Mouse (Mus musculus) hindbrain, embryonic 13.5 days (tissue): ENCODE data around the gene Olfr374. TPM values are rescaled to one million over a fixed set of nuclear protein-coding genes. Genes with fewer than 3 reads are reported as not detected.
"Not testable (repeated sequence)": the region's sequence is repeated elsewhere in the genome, so short reads cannot be mapped to it uniquely, and the experiment has no call there.

ENCODE experiments used
- ATAC-seq: fragments of 200-750 bp; cut with Nextera tagmentation; 2 replicates; pipeline ENCODE4 v1.8.0; 2017; ENCODE audit warnings: moderate TSS enrichment; ENCODE audit not compliant: low FRiP score
- H3K27ac ChIP-seq: fragments of 300-500 bp; sonication (generic); 2 replicates; pipeline ENCODE4 v1.5.1; 2015; ENCODE audit warnings: inconsistent platforms, mild to moderate bottlenecking, moderate library complexity
- H3K27me3 ChIP-seq: fragments of 300-500 bp; sonication (generic); 2 replicates; pipeline ENCODE4 v1.6.1; 2015; ENCODE audit warnings: mild to moderate bottlenecking, inconsistent platforms
- H3K36me3 ChIP-seq: fragments of 300-500 bp; sonication (generic); 2 replicates; pipeline ENCODE4 v1.6.1; 2015; ENCODE audit warnings: mild to moderate bottlenecking, inconsistent platforms
- H3K4me1 ChIP-seq: fragments of 300-500 bp; sonication (generic); replicated peaks from 2 replicates; pipeline ENCODE4 v1.6.1; 2015; ENCODE audit warnings: inconsistent platforms
- H3K4me2 ChIP-seq: fragments of 300-500 bp; sonication (generic); 2 replicates; pipeline ENCODE4 v1.6.1; 2015; ENCODE audit warnings: inconsistent platforms, mild to moderate bottlenecking, moderate library complexity
- H3K4me3 ChIP-seq: fragments of 300-500 bp; sonication (generic); 2 replicates; pipeline ENCODE4 v1.5.1; 2015; ENCODE audit warnings: mild to moderate bottlenecking, inconsistent platforms
- H3K9ac ChIP-seq: fragments of 300-500 bp; sonication (generic); 2 replicates; pipeline ENCODE4 v1.6.1; 2015; ENCODE audit warnings: mild to moderate bottlenecking, inconsistent platforms
- H3K9me3 ChIP-seq: fragments of 300-500 bp; sonication (generic); 2 replicates; pipeline ENCODE4 v1.6.1; 2016; ENCODE audit warnings: inconsistent platforms
- WGBS: fragments of 180-500 bp; shearing (Covaris S2); methylation state at CpG from one replicate; pipeline ENCODE4 v1.1.7; 2015; 5-methylcytosine and 5-hydroxymethylcytosine counted together
- polyA plus RNA-seq: library from polyadenylated mRNA; unstranded; fragments of >200 nt; fragmentation: Nextera tagmentation; extraction: Ambion mirVana; gene quantifications from 2 replicates; pipeline ENCODE4 v1.2.1, GENCODE M21; 2015

Gene Olfr374
- 0.05 TPM in 1 of 2 replicates, not detected in the other for polyA plus RNA-seq

DNA sequence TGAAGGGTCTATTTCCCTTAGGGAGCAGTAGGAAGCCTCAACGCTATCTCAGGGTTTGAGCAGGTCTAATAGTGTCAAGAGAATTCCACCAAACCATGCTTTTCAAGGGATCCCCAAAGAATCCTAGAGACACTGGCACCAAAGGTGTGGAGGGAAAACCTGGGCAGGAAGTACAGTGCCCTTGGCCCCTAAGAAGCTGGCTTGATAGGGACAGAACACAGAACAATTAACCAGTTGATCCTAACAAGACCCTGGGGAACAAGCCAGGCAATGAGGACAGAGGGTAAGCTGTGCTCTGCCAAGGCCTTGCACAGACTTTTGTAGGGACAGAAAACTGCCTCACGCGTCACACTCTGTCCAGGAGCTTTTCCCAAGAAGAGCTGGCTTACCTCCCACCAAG, at the start of gene Olfr374:
Gene Olfr374, plus strand, starts transcription at position 301 of the 400 bp plus-strand sequence.
- H3K9me3 ChIP-seq = peaks cover 5% of the 10 kb centered on the region; the same call in 1 of the 2 replicates
- 89% methylated on average over 3 of the region's 3 CpGs for WGBS
- no peaks in the 10 kb centered on the region for H3K4me1 ChIP-seq
- no peak within 1 kb of the TSS for H3K4me2 ChIP-seq
- no peaks in the 10 kb centered on the region for H3K27me3 ChIP-seq
- ATAC-seq = no peak
- H3K4me3 ChIP-seq = no peak within 1 kb of the TSS
- H3K9ac ChIP-seq = no peak within 1 kb of the TSS
- no peaks in the 10 kb centered on the region for H3K36me3 ChIP-seq
- H3K27ac ChIP-seq = no peak within 1 kb of the TSS

- not testable (repeated sequence) for H3K9me3 ChIP-seq, H3K36me3 ChIP-seq, H3K4me1 ChIP-seq, H3K27ac ChIP-seq, H3K4me2 ChIP-seq, H3K27me3 ChIP-seq, H3K9ac ChIP-seq, H3K4me3 ChIP-seq, ATAC-seq
- 92% methylated on average over 3 of the region's 4 CpGs for WGBS
Measured at GRCm38 (mm10) chr8:72057643-72058042, 49.2 kb upstream of the Olfr374 start.

- not testable (repeated sequence) for H3K4me1 ChIP-seq, H3K4me3 ChIP-seq, H3K27me3 ChIP-seq, H3K36me3 ChIP-seq, H3K4me2 ChIP-seq, H3K9ac ChIP-seq, H3K9me3 ChIP-seq, H3K27ac ChIP-seq, ATAC-seq
- 100% methylated on average over 1 of the region's 1 CpGs for WGBS
Measured at GRCm38 (mm10) chr8:72066819-72067399, 39.9 kb upstream of the Olfr374 start.

- not testable (repeated sequence) for H3K27me3 ChIP-seq, H3K27ac ChIP-seq, H3K36me3 ChIP-seq, H3K4me1 ChIP-seq, H3K9ac ChIP-seq, H3K4me2 ChIP-seq, H3K9me3 ChIP-seq, H3K4me3 ChIP-seq, ATAC-seq
Measured at GRCm38 (mm10) chr8:72082877-72083276, 24.0 kb upstream of the Olfr374 start, which contains the start of gene Olfr373. Gene Olfr373 (plus strand): TSS chr8:72083177.

DNA sequence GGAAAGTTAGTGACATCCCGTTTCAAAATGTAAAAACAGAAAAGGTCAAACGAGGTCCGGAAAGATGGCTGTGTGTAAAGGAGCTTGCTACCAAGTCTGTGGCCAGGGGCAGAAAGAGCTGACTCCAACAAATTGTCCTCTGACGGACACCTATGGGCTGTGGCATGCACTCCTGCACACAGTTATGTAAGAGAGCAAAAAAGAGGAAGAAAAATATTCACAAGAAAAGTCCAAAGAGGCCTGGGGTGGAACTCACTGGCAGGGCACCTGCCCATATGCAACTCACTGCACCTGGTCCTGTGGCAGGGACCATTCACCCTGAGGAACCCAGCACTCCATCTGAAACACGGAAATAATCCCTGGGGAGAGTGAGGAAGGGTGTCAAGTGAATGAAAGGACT, 22.1 kb upstream of the Olfr374 start:
- Histone ChIP-seq H3K36me3 (no peaks in the 10 kb centered on the region), H3K4me2 (no peak overlapping the region), H3K4me3 (no peak overlapping the region), H3K27ac (no peak overlapping the region), H3K9me3 (no peaks in the 10 kb centered on the region), H3K27me3 (no peaks in the 10 kb centered on the region), H3K9ac (no peak overlapping the region), H3K4me1 (no peaks in the 10 kb centered on the region)
- no peak for ATAC-seq
- whole genome bisulfite sequencing = 78% methylated on average over 5 of the region's 5 CpGs

GRCm38 (mm10) chr8:72087611-72088010, 19.2 kb upstream of the Olfr374 start:
- not testable (repeated sequence) for H3K4me3 ChIP-seq, H3K9ac ChIP-seq, H3K9me3 ChIP-seq, ATAC-seq, H3K27ac ChIP-seq, H3K4me2 ChIP-seq, H3K36me3 ChIP-seq, H3K4me1 ChIP-seq, H3K27me3 ChIP-seq
- WGBS = 84% methylated on average over 3 of the region's 3 CpGs

DNA sequence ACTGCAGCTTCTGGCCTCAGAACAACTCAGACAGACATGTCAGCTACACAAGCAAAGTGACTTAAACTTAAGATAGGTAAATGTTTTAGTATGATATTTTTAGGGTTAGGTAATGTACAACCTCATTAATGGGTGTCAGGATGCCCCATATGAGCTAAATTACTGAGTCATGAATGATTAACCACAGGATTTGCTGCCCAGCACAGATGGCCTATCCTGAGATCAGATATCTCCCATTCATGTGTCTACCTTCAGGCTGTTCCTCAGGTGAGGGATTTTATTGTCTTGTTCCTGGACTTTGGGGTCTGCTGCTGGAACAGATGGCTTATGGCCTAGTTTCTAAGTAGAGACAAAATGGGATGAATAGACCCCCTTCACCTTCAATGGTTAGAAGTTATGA, 10.1 kb upstream of the Olfr374 start:
- not testable (repeated sequence) for H3K9ac ChIP-seq, H3K27me3 ChIP-seq, H3K4me3 ChIP-seq, H3K27ac ChIP-seq, H3K4me1 ChIP-seq, H3K36me3 ChIP-seq, H3K9me3 ChIP-seq, H3K4me2 ChIP-seq, ATAC-seq

DNA sequence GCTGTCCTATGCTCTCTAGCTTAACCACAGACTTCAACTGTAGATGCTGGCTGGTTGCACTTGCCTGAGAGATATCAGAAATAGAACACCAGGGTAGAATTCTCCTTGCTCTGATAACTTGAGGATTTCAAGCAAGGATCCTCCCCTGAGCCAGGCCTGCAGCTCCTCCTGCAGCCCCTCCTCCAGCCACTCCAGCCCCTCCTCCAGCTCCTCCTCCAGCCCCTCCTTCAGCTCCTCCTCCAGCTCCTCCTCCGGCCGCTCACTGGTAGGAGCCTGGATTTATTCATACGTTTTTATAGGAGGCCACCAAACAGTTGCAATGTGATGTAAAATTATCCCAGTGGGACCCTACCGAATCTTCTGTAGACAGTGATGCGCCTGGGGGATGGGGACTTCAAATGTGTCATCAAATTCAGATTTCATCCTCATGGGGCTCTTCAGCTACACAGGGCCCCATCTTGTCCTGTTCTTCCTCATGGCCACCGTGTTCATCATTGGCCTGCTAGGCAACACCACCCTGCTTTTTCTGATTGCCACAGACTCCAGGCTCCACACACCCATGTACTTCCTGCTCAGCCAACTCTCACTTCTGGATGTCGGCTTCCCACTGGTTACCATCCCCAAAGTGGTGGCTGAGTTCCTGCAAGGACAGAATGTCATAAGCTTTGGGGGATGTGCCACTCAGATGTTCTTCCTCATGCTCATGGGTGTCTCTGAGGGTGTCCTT, 7.3 kb upstream of the Olfr374 start:
- ATAC-seq, H3K9ac ChIP-seq, H3K27me3 ChIP-seq, H3K27ac ChIP-seq, H3K4me3 ChIP-seq, H3K4me2 ChIP-seq, H3K4me1 ChIP-seq, H3K36me3 ChIP-seq, H3K9me3 ChIP-seq: not testable (repeated sequence)
- 64% methylated on average over 6 of the region's 7 CpGs for WGBS

GRCm38 (mm10) chr8:72105165-72105564, 1.7 kb upstream of the Olfr374 start:
- Histone ChIP-seq H3K27me3 (no peaks in the 10 kb centered on the region), H3K4me1 (no peaks in the 10 kb centered on the region), H3K9me3 (peaks cover 5% of the 10 kb centered on the region; the same call in 1 of the 2 replicates), H3K27ac (no peak overlapping the region), H3K4me3 (no peak overlapping the region), H3K9ac (no peak overlapping the region), H3K4me2 (no peak overlapping the region), H3K36me3 (no peaks in the 10 kb centered on the region)
- ATAC-seq = no peak
- WGBS = 23% methylated on average over 4 of the region's 4 CpGs

DNA sequence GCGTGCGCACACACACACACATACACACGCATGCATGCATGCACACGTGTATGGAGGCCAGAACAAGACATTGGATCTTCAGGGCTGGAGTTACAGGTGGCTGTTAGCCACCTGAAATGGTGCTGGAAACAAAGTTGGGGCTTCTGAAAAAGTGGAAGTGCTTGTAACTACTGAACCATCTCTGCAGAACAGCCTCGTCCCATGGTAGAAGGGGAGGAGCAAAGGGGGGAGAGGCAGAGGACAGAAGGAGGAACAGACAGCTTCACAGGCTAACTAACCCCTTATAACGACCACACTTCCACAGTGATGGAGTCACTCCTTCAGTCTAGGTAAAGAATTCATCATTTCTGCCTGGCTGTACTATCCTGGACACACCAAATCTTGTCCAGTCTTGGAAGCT, 4.0 kb downstream of the Olfr374 start:
- Histone ChIP-seq H3K4me1 (no peaks in the 10 kb centered on the region), H3K4me2 (no peak overlapping the region), H3K9ac (no peak overlapping the region), H3K4me3 (no peak overlapping the region), H3K9me3 (no peaks in the 10 kb centered on the region), H3K27me3 (no peaks in the 10 kb centered on the region), H3K27ac (no peak overlapping the region), H3K36me3 (no peaks in the 10 kb centered on the region)
- no peak for ATAC-seq
- 84% methylated on average over 6 of the region's 6 CpGs for WGBS

- Histone ChIP-seq H3K4me3 (no peak overlapping the region), H3K4me1 (no peaks in the 10 kb centered on the region), H3K27ac (no peak overlapping the region), H3K9me3 (no peaks in the 10 kb centered on the region), H3K36me3 (no peaks in the 10 kb centered on the region), H3K9ac (no peak overlapping the region), H3K4me2 (no peak overlapping the region), H3K27me3 (no peaks in the 10 kb centered on the region)
- 69% methylated on average over 3 of the region's 3 CpGs for WGBS
- no peak for ATAC-seq
Measured at GRCm38 (mm10) chr8:72112486-72112885, 5.6 kb downstream of the Olfr374 start.

DNA sequence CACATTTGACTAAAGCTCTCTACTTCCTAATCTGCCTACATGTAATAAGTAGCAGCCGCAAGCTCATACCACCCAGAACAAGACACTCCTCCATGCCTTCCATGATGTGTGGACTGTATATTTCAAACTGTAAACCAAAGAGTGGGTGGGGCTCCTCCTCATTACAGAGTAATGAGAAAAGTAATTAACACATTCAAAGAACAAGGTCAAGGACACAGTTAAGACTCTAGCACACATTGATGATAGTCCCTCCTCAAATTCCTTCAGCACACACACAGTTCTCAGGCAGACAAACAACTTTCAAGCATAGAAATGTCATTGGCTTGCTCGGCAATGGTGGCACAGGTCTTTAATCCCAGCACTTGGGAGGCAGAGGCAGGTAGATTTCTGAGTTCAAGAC, 8.4 kb downstream of the Olfr374 start:
- no peak overlapping the region for H3K4me3 ChIP-seq
- WGBS = 91% methylated on average over 2 of the region's 2 CpGs
- no peak overlapping the region for H3K27ac ChIP-seq
- H3K9ac ChIP-seq = no peak overlapping the region
- H3K9me3 ChIP-seq = no peaks in the 10 kb centered on the region
- ATAC-seq = no peak
- no peaks in the 10 kb centered on the region for H3K36me3 ChIP-seq
- H3K4me1 ChIP-seq = no peaks in the 10 kb centered on the region
- H3K4me2 ChIP-seq = no peak overlapping the region
- no peaks in the 10 kb centered on the region for H3K27me3 ChIP-seq

DNA sequence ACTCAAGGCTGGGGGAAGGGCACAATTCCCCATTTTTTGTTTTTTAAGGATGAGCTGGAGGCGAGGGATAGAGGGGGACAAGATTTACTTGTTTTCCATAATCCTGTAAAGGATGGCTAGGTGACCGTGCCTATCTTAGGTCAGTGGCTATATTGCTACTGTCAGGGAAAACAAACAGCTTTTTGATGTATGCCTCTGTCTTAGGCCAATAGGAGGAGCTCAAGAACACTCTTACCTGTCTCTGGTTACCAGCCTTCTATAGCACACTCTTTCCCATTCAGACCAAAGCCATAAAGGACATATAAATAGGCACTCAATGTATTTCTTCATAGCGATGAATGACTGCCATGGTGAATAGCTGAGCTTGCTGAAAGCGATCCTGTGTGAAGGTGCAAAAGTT, 11.8 kb downstream of the Olfr374 start:
- 50% methylated on average over 4 of the region's 4 CpGs for WGBS
- no peak overlapping the region for H3K27ac ChIP-seq
- no peaks in the 10 kb centered on the region for H3K4me1 ChIP-seq
- no peak overlapping the region for H3K9ac ChIP-seq
- no peak overlapping the region for H3K4me3 ChIP-seq
- H3K9me3 ChIP-seq = no peaks in the 10 kb centered on the region
- no peaks in the 10 kb centered on the region for H3K36me3 ChIP-seq
- ATAC-seq = no peak
- H3K27me3 ChIP-seq = no peaks in the 10 kb centered on the region
- H3K4me2 ChIP-seq = no peak overlapping the region
